Mouse (Mus musculus): ENCODE results near the gene Gm11232. TPM values are rescaled to one million over a fixed set of nuclear protein-coding genes. Genes with fewer than 3 reads are reported as not detected.

Gene Gm11232
- total RNA-seq (2021) = not detected
- long read RNA-seq, experiment 1 = 0 reads
- long read RNA-seq, experiment 2 = 0 reads

GRCm38 (mm10) chr4:71757865-71758264 is at the start of gene Gm11232:
Gene Gm11232 (minus strand): TSS chr4:71757965.
- DNase-seq (ENCODE audit: low spot score) = no peak

GRCm38 (mm10) chr4:71805977-71806534 is 48.3 kb upstream of the Gm11232 start:
- peak; percentile 6 for DNase-seq (ENCODE audit: low spot score)

GRCm38 (mm10) chr4:71765529-71765928 is 7.8 kb upstream of the Gm11232 start:
- no peak for DNase-seq (ENCODE audit: low spot score)

GRCm38 (mm10) chr4:71765071-71765470 is 7.3 kb upstream of the Gm11232 start:
- no peak for DNase-seq (ENCODE audit: low spot score)

DNA sequence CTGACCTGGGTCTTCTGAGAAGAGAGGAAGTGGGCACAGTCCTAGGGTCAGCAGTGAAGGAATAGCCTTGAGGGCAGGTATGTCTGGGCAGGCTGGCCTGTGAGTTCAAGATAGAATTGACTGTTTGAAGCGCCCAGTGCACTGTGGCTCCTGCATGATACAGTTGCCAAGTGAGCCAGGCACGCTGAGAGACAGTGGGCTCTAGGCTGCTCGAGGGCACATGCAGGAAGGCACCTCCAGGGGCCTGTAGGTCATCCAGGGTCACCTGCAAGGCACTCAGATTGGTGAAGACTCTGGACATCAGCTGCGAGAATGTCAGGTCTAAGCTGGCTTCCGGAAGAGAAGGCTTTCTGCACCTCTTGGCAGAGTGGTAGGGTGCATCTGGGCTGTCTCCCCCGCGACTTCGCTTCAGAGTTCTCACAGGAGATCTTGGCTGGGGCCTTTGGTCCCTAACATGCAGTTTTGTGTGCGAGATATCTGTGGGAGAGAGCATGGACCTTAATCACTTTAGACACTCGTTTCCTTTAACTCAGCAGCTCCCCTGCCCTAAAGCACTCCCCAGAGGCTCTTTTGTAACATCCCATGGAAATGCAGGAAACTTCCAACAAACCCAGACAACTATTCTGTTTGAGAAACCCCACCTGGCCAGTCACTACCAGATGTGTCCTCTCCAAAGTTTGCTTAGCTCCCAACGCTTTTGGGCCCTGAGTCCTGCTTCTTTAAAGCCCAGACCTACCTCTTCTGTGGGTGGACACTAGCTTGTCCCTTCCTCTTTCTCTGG is 1.1 kb downstream of the Gm11232 start:
- DNase-seq (ENCODE audit: low spot score) = no peak

DNA sequence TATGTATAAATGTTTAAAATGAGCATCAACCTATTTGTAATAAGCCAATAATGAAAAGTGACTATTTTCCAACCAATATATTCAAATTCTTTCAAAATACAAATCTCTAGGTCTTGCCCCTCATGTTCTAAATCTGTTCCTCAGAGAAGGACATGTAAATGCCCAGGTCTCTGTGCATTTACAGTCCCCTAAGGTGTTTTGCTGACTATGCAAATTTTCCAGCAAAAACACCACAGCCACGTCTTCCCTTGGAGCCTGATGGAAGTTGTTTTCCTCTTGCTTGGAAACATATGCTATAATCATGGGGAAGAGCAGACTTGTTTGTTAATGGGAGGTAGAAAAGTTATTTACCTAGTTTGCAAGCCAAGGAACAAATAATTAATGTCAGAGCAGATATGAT is 12.0 kb downstream of the Gm11232 start:
- DNase-seq (ENCODE audit: low spot score) = no peak

GRCm38 (mm10) chr4:71736529-71736928 is 21.2 kb downstream of the Gm11232 start:
- no peak for DNase-seq (ENCODE audit: low spot score)

- no peak for DNase-seq (ENCODE audit: low spot score)
Observed at GRCm38 (mm10) chr4:71735261-71735660, 22.5 kb downstream of the Gm11232 start.

GRCm38 (mm10) chr4:71729401-71729800 is 28.4 kb downstream of the Gm11232 start:
- no peak for DNase-seq (ENCODE audit: low spot score)

- DNase-seq (ENCODE audit: low spot score) = no peak
Observed at GRCm38 (mm10) chr4:71727611-71728010, 30.2 kb downstream of the Gm11232 start.

- no peak for DNase-seq (ENCODE audit: low spot score)
Observed at GRCm38 (mm10) chr4:71727056-71727455, 30.7 kb downstream of the Gm11232 start.

- DNase-seq (ENCODE audit: low spot score) = no peak
Observed at GRCm38 (mm10) chr4:71725889-71726288, 31.9 kb downstream of the Gm11232 start.
